Mouse (Mus musculus): ENCODE results near the gene Fam102a. TPM values are rescaled to one million over a fixed set of nuclear protein-coding genes. Genes with fewer than 3 reads are reported as not detected.
A peak's percentile ranks its signal among the peaks of the same experiment; 100 is the strongest.

Gene Fam102a
- total RNA-seq, 4 experiments from 2014 or later = 39.5 to 50.2 (median 47.2) TPM

DNA sequence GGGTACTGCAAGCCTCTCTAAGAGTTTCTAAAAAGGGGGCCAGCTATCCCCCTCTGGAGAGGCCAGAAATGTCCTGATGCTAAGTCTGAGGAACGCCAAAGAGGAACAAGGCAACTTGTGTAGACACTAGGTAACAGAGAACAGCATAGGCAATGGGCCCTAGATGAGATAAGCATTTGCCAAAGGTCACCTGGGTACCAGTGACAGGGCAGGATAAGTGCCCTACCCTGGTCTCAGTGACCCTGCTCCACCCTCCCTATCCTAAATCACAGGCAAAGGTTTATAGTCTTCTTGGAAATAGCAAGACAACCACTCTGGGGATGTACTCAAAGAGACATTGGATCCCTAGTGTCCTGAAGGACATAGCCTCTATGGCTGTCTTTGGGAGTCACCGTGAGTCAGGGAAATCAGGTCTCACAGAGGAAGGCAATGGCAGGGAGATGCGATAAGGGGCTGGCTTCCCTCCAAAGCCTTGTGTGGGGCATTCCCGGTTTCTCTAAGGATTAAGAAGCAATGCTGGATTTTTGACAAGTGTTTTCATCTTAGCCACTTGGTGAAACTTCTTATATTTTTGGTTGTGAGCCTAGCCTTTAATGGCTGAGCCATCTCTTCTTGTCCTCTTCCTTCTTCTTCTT is 17.8 kb upstream of the Fam102a start:
- DNase-seq = peak; percentile 71

DNA sequence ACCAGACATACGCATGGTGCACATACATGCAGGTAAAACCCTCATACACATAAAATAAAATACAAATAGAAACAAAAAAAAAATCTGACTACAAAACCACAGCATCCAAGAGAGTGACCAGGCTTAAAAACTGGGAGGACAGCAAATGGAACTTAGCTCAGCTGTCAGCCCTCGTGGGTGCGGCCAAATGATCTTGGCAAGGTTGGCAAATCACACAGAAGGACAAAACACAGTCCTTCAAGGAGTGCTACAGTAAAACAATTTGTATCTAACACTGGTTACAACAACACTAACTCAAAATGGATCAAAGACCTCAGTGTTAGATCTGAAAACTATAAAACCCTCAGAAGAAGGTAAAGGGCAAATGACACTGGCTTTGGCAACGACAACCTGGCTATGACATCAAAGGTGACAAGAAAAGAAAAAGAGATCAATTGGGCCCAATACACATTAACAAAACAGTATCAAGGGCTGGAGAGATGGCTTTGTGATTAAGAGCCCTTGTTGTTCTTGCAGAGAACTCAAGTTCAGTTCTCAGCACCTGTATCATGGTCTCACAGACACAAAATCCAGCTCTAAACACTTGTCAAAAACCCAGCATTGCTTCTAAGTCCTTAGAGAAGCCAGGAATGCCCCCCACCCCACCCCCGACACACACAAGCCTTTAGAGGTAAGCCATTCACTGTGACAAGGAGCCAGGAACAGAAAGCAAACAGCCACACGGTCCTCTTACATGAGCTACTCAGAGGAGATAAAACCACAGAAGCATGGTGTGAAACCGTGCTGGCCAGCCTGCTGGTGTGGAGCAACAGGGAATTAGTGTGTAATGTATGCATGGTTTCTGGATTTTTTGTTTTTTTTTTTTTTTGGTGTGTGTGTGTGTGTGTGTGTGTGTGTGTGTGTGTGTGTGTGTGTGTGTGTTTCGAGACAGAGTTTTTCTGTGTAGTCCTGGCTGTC is 14.8 kb upstream of the Fam102a start:
- no peak for DNase-seq

DNA sequence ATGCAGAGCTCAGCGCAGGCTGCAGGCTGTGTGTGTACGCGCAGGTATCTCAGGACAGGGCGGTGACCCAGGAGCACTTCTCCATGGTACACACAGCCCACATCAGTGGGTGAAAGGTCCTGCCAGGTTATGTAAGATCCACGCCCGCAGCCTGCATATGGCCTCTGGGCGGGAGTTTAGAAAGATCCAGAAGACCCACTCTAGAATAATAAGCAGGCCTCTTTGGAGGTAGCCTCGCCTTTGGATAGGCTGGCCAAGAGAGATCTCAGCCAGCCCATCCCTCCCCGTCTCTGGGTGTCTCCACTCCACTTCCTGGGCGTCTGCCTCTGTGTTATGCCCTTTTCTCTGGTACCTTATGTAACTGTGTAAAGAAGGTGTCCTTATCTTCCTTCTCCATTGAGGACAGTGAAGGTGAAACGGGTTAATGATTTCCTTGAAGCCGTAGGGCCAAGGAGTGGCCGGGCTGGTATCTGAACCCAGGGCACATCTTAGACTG is 10.5 kb upstream of the Fam102a start:
- no peak for DNase-seq

DNA sequence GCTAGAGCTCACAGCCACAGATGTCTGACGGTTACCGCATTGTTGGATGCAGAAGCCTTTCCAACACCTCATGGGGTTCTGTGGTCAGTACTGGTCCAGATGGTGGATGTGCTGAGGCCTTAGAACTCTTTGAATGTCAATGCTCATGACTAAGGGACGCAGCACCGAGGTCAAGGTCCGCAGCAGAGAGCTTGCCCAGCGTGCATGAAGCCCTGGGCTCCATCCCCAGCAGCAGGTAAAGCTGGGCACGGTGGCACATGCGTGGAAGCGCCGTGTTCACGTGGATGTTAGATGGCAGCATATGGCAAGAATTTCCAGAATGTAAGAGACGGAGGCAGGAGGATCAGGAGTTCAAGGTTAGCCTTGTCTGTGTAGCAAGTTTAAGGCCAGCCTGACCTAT is 9.3 kb upstream of the Fam102a start:
- peak; percentile 65 for DNase-seq

DNA sequence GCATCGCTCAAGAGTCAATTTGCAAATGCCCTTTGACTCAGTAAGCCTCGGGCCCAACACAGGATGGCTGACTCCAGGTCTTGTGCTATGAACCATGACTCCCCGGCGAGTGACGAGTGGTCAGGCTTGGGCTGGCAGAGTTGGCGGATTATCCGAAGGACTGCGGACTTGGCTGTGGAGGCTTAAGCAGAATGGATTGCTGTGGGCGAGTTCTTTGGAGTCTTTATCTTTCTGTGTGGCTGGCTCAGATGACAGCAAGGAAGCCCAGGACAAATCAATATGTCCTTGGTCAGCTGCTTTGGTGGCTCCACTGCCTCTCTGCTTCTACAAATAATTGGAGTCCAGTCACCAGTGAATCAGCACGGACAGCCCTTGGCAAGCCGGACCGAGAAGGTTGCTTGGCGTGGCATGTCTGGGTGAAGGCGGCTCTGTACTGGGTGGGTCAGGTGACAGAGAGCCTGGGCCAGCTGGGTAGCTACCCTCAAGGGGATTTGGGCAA is 7.6 kb upstream of the Fam102a start:
- peak; percentile 85 for DNase-seq

DNA sequence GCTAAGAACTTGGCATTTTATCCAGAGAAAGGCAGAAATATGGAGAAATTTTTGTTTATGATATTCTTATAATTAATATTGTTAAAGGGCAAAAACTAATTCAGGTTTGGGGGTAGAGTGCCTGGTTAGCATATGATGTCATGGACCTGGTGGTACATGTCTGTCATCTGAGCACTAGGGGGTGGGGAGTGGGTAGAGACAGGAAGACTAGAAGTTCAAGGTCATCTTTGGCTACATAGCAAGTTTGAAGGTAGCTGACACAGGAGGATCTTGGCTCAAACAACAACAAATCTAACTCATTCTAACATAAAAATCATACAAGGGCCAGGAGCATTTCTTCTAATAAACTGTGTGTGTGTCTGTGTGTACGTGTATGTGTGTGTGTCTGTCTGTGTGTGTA is 6.8 kb upstream of the Fam102a start:
- no peak for DNase-seq

DNA sequence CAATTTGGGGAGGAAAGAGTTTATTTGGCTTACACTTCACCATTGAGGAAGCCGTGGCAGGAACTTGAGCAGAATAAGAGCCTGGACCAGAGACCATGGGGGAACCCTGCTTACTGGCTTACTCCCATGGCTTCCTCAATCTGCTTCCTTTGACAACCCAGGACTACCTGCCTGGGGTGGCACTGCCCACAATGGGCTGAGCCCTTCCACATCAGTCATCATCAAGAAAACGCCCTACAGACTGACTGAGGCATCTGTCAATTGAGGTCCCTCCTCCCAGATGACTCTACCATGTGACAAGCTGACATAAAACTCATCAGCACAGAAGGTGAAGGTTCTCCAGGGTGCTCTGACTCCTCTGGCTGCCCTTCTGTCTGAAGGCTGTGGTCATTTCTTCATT is 4.7 kb upstream of the Fam102a start:
- no peak for DNase-seq

DNA sequence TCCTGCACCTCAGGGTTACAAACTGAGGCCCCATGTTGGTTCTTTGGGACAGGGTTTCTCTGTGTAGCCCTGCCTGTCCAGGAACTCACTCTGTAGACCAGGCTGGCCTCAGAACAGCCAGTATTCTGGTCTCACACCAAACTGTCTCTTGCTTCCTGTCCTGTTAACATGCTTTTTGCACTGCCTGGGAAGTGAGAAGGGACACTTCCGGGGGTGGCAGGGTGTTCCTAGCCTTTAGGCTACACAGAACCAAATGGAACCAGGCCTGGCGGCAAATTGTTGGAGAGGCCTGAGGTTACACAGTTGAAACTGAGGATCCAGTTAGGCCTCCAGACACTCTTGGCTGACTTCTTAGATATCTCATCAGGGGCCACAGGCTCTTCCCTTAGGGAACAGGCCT is 2.0 kb upstream of the Fam102a start:
- DNase-seq = no peak

DNA sequence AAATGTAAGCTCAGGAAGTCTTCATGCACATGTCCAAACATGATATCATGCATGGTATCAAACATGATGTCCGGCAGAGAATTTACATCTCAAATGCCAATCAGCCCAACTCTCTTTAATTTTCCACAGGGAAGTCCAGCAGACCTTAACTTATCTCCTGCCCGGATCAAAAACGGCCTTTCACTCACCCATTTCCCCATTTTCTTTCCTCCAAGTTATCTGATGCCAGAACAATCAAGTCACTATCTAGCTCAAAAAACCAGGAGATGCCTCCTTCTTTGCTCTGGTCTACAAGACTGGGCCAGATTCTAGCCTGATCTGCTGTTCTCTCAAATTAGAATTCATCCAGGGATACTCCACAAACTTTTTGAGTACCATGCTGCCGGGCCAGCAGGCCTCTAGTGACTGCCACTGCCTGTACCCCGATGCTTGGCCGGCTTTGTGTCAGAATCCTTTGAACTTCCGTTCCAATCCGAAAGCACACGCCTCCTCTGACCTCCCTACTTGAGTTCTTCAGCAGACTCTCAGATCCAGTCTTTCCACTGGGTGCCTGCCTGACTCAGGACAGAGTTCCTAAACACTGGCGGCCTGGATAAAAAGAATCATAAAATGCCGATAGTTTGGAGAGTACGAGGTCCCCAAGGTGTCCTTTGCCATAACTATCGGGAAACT is 935 bp upstream of the Fam102a start:
- no peak for DNase-seq

DNA sequence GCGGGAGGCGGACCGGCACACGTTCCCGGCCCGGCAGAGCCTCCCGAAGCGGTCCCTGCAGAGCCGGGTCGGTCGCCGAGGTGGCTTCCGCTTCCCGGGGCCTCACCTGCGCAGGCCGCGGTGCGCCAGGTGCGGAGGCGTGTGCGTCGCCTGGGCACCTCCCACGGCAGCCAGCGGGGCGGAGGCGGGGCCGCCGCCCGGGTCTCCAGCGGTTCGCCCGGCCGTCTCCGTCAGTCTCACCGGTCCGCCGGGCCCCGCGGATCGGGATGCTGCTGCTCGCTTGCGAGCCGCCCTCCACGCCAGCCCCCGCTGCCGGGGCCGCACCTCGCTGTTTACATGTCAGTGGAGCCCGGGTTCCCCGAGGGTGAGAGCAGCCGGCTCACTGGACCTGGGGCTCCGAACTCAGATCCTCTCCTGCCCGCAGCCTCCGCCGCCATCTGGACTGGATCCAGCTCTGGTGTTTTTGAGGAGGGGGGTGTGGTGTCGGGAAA is 414 bp downstream of the Fam102a start:
- no peak for DNase-seq

DNA sequence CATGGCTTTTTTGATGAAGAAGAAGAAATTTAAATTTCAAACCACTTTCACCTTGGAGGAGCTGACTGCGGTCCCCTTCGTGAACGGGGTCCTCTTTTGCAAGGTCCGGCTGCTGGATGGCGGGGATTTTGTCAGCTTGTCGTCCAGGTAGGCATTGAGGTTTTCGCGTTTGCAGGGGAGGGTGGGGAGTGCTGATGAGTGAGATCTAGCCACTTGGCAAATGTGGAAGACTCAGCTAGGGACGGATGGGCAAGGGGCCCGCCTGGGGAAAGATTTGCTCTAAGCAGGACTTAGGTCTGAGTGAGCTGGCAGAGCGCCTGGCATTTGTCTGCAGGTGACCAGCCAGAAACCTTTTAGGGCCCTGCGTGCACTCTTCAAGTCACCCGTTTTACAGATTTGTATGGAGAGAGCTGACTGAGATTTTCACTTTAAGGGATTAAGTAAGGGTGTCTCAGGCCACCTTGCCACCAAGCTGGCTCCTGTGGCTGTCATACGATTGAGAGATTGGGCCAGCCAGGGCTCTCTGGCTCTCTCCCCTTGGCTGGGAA is 1.0 kb downstream of the Fam102a start:
- no peak for DNase-seq

DNA sequence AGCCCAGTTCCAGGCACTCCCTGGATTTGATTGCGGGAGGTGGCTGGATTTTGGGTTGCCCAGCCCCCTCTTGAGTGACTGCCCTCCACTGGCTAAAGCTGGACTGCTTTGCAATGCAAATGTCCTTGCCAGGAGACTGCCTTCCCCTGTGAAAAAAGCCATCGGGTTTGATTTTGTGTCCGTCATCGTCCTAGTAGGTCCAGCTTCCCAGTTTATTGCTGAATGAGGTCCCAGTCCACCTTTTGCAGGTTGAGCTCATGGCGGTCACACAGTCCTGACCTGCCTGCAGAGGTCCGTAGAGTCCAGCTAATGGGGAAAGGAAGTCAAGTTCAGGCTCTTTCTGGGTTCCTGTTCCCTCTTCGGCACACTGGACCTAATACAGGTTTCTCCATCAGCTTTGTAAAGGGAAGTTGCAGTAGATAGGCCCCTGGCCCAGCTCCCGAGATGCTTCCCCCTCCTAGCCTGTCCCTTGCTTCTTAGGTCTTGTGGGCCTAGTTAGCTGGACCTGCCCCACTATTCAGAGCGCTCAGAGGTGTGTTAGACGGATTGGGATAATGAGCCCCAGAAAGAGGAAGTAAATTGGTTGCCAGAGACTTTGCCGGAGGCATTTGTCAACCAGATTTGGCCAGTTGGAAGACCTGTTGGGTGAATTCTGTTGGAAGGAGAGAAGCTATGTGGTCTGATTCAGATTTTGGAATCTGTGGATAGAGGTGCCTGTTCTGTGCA is 1.7 kb downstream of the Fam102a start:
- DNase-seq = peak; percentile 60

DNA sequence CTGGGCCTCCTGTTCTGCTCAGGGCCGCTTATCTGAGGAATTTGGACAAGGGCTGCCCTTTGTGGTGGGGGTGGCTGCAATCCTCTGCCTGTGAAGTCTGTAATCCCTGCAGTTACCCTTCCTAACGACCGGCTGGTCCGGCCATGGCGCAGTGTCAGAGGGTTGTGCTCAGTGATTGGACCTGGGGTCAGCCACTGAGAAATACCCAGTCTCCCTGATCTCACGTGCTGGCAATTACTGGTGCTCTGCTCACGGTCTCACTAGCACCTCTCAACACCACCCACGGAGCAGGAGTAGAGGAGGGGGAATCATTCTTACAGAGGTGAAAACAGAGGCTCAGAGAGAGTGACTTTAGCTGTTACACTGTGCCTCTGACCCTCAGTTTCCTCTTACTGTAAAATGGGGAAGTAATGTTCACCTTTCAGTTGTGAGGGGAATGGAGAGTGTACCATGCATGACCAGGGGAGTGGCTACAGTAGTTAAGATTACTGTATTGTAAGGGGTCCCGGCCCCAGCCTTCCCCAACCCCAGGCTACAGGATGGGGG is 2.3 kb downstream of the Fam102a start:
- no peak for DNase-seq

DNA sequence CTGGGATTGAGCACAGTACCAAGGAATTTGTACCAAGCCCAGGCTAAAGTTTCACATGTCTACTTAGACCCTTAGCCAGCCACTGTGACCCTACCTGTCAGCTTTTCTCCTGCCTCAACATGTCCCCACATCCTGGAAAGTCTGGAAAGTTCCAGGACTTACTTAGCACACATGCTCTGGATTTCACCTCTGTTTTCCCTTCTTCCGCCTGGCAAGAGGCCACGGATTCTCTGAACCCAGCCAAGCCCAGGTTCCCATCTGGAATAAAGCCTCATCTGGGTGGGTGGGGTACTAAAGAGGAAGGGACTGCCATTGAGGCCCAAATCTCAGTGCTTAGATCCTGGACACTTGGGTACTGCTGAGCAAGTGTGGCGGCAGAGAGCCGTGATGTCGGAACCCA is 2.8 kb downstream of the Fam102a start:
- no peak for DNase-seq

DNA sequence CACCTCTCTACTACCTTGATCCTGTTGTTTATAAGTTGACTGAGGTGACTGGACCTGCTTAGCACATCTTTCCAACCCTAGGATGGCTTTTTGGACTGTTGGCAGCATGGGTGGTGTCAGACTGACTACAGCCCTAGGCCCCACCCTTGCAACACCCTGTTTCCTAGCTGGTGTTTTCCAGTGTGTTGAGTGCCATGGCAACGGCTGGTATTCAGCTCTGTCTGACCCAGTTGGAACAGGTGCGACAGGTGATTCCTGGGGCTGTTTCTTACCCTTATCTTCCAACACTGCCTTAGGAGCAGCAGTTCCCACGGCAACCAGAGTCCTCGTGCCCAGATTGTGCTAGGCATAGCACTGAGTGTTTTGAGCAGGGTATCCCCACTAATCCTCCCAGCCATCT is 3.3 kb downstream of the Fam102a start:
- DNase-seq = no peak

DNA sequence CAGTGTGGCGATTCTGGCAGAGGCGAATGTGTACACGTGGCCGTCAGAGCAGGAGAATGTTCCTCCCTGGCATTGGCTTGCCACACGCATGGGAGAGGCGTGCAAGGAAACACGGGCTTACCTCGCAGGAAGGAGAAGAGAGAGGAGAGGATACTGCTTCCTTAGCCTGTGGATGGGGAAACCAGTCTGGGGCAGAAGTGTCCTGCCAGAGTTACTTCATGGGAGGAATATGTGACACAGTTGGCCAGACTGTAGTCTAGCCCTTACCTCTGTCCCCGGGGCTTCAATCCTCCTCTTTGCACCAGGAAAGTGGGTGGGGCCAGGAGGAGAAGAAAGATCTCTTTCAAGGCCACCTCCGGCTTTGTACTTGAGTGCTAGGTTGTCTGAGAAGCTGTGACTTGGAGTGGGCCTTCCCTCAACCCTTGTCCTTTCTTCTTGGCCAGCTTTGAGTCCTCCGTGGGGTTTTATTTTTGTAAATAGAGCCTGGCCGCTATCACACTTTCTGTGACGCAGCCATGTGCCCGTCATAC is 4.4 kb downstream of the Fam102a start:
- DNase-seq = no peak

DNA sequence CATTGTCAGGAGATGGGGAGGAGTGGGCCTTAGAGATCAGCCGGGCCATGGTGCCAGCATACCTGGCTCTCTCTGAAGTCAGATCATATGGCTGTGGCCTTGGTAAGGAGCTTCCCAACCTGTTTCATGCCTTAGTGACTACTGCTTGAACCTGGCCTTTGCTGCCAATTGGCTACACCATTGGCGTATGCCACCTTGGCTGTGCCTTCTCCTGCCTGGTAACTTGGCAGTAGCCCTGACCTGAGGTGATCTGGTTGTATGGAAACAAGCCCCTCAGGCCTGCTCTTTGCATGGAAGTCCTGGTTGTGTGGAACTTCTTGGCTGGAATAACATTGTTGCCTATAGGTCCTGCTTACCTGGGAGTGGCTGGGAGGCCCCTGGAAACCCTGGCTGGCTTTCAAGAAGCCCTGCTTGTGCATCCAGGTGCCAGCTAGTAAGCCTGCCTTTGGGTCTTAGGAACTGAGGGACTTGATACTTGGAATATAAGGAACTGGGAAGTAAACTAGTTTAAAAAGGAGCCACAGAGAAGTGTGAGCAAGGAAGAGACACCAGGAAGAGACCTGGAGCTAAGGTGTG is 6.3 kb downstream of the Fam102a start:
- DNase-seq = no peak

DNA sequence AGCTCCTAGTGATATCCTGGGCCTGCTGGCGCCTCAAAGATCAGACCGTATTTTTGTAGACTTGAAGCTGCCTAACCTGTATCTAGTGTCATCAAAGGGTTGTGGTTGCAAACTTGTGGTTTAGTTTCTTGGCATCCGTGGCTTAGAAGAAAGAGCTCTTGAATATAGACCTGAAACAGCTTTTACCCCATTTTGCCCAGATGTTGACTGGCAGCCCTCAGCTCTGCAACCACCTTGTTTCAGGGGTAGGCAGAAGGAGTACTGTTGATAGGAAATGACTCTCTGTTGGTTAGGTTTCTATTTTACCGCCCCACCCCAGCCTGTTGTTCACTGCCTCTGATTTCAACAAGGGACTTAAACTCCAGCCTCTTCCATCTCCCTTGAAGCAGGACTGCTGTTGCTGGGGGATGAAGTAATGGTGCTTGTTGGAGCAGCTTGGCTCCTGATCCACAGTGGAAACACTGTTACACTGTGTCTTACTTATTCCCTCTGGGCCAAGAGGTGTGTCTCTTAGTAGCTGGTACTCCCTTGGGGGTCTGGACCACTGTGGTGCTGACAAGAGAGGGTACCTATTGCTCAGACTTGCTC is 6.9 kb downstream of the Fam102a start:
- DNase-seq = no peak

DNA sequence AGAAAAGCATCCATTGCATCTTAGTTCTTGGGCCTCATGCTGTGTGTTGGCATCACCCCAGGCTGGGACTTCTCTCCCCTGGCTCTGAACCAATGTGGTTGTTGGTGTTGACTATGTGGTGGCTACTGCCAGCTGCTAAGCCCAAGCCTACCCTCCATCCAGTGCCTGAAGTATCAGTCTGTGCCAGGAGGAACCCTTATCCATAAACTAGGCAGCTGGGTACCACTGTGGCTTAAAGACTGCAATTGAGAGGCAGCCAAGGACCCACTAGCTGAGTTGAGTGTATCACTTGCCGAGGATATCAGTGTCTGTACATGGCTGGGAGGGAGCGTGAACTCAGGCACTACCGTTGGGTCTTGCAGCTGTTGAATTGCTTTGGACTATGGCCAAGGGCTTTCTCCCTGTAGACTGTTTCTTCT is 7.9 kb downstream of the Fam102a start:
- no peak for DNase-seq

DNA sequence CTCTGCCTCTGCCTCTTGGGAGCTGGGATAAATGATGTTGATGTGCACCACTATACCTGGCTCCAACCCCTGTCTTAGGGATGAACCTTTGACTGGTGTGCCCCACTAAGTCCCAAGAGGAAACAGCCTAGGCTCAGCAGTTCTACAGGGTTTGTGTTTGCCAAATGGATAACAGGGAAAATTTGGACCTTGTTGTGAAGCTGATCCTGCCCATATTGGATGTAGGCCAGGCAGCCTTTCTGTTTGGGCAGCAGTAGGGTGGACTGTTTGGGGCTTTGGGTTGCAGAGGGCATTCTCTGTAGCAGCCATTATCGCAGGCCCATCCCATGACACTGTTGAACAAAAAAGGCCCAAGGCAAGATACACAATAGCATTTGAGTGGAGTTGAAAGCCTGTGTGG is 11.8 kb downstream of the Fam102a start:
- DNase-seq = no peak

All from adrenal gland, adult 8-10 months (tissue).